Mouse (Mus musculus): Measurements from ENCODE around the gene Cga. TPM values are rescaled to one million over a fixed set of nuclear protein-coding genes. Genes with fewer than 3 reads are reported as not detected.

Gene Cga
- polyA plus RNA-seq, 1 experiment: 1.00 TPM

DNA sequence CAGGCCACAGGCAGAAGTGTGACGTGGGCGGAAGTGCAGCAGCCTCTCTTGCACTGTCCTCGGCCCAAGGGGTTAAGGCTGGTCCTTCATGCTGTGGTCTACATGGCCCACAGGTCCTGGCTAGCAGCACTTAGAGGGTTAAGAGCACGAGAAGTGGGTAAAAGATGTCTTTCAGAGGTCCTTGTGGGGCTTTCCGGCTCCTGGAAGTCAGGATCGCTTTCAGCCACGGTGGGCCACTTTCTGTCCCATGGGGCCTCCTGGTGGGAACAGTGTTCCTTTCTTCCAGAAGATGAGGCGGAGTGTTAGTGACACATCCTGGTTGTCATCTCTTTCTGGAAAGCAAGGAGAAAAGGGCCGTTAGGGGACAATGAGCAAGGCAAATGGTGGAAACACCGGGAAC is 60.1 kb downstream of the Cga start:
- WGBS: 95% methylated on average over 10 of the region's 10 CpGs
- Histone ChIP-seq H3K4me1 (replicated peaks; ENCODE audit: control insufficient read depth, insufficient read depth, low read length) (no peaks in the 10 kb centered on the region), H3K36me3 (ENCODE audit: control insufficient read depth, insufficient read depth, low read length) (no peaks in the 10 kb centered on the region), H3K27ac (ENCODE audit: control insufficient read depth, insufficient read depth, low read length) (no peak overlapping the region), H3K4me3 (ENCODE audit: control insufficient read depth, insufficient read depth, low read length) (no peak overlapping the region), H3K27me3 (ENCODE audit: control insufficient read depth, insufficient read depth, low read length) (no peaks in the 10 kb centered on the region)
- TF ChIP-seq POLR2A (IDR thresholded peaks at IDR 0.05; ENCODE audit: control insufficient read depth, extremely low read depth, insufficient read depth, low read length, poor library complexity) (no peak), CTCF (IDR thresholded peaks at IDR 0.05; ENCODE audit: borderline replicate concordance, control insufficient read depth, extremely low read depth, insufficient read depth, low read length, poor library complexity) (no peak)
- DNase-seq: no peak

Other genes with a start within 250 kb of the Cga start
- 9.0 and 10.6 TPM in 2 replicates for gene Slc35a1, start 206.3 kb upstream of the Cga start, polyA plus RNA-seq (2012; rRNA removed)
- gene Cfap206, start 163.6 kb upstream of the Cga start, polyA plus RNA-seq (2012; rRNA removed): 0.15 and 0.31 TPM in 2 replicates
- not detected in 2 replicates for gene Gm136, start 137.5 kb upstream of the Cga start, polyA plus RNA-seq (2012; rRNA removed)
- gene Smim8, start 115.4 kb upstream of the Cga start, polyA plus RNA-seq (2012; rRNA removed): 4.3 and 4.4 TPM in 2 replicates
- gene Zfp292, start 10.8 kb upstream of the Cga start, polyA plus RNA-seq (2012; rRNA removed): 6.8 and 7.1 TPM in 2 replicates